Mouse (Mus musculus): ENCODE measurements around the gene F11r.

F11r gene

DNA sequence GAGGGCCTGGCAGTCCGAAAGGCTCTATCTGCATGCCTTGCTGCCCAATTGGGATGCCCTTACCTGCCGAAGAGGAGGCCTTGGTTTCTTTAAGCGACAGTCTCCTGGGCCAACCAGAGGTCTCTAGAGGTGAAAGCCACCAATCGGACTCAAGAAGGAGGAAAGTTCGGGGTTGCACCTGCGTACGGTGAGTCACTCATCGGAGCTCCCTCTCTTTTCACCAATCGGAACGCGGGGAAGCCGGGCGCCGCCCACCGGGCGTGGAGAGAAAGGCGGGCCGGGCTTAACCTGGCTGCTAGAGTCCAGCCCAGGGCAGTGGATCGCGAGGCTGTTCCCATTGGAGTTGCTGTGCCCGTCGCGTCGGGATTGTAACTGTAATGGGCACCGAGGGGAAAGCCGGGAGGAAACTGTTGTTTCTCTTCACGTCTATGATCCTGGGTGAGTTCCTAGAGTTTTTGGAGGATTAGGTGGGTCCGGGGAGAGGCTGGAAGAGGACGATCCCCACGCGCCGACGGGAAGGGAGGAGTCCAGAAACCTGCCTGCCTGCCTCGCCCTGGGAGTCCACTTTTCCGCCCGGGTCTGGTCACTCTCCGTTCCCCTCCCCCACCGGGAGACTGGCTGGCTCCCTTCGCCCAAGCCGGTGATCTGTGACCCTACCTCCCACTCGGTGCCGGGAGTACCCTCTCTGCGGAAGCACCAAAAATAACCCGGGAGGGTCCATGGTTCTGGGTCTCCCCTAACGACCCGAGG is at the start of gene F11r:
Gene F11r, plus strand, starts transcription at position 272 of the 750 bp plus-strand sequence.
- DNase-seq: peak; percentile 85 to 87

DNA sequence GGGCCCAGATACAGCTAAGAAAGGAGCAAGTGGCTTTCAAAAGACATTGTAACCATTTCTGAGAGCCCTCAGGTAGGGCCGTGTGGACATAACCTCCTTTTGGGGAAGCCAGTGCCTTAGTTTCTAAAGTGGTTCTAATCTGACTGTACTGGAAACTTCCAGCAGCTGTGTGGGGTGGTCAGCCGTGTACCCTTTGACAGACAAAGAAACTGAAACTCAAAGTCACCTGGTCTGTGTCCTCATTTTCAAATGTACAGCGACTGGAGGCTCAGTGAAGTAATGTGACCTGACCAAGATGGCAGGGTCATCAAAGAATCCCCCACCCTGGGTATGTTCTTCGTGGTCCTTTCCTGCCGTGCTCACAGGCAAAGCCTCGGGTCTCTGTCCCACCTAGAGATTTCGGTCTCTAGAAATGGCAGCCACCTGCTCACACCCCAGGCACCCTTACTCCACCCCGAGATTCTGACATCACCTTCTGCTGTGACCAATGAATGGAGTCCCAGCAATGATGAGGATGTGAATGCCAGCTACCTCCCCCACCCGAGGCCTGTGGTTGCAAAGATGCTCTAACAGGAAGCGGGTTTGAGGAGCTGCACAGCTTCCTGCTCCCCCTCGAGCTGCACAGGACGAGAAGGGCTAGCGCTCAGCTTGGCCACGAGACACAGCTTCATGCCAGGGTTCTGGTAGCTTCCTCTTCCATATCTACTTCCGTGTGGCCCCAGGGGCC is 48.8 kb upstream of the F11r start, which contains the start of gene Arhgap30:
Gene Arhgap30, plus strand, starts transcription at position 579 of the 727 bp plus-strand sequence.
- no peak for DNase-seq

DNA sequence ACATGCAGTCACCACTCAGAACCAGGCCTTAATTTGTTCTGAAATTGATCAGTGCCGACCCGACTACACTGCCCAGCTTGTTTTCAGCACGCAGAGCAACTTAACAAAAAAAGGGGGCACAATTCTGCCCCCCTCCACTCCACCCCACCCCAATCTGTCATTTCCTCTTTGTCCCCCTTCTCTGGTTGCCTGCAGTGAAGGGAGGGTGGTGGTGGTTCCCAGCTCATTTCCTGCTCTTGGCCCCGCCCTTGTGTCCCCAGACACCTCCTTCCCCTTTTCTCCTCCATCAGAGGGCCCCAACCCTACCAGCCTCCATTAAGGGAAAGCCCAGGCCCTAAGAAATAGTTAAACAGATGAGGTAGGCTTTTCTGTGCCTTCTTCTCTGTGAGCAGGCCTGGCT is 47.2 kb upstream of the F11r start:
- DNase-seq: no peak

DNA sequence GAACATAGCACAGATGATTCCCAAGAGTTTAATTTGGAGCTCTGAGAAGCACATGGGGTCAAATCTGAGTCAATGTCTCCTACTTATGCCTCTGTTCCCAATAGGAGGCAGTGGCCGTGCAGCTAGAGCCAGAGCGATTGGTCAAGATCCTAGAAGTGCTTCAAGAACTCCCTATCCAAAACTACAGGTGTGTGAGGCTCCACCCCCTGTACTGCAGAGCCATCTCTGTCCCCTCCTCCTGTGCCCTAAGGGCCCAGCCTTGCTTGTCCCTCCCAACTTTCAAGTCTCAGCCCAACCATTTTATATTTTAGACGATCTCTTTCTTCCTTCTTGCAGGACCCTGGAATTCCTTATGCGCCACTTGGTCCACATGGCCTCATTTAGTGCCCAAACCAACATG is 35.5 kb upstream of the F11r start:
- DNase-seq: no peak

DNA sequence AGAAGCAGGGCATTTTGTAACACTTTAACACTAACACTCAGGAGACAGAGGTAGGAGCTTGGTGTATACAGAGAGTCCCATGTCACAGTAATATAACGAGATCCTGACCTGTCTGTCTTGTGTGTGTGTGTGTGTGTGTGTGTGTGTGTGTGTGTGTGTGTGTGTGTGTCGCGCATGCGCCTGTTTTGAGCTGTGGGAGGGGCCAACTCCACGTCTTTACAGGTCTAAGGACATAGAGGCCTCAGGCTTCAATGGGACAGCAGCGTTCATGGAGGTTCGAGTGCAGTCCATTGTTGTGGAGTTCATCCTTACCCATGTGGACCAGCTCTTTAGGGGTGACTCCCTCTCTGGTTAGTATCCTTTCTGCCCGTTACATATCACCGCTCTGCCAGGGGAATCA is 34.3 kb upstream of the F11r start:
- no peak for DNase-seq

DNA sequence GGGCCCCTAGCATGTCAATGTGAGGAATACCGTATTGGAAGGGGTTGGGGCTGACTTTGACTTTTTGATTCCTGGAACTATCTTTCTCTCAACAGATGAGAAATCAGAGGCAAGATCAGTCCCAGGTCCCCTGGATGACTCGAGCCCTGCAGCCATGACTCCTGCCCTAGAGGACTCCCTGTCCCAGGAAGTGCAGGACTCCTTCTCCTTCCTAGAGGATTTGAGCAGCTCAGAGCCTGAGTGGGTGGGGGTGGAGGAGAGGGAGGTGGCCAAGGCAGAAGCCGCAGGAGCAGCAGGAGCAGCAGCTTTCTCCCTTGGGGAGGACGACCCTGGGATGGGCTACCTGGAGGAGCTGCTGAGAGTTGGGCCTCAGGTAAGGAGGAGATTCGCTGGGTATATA is 30.1 kb upstream of the F11r start:
- DNase-seq: no peak

DNA sequence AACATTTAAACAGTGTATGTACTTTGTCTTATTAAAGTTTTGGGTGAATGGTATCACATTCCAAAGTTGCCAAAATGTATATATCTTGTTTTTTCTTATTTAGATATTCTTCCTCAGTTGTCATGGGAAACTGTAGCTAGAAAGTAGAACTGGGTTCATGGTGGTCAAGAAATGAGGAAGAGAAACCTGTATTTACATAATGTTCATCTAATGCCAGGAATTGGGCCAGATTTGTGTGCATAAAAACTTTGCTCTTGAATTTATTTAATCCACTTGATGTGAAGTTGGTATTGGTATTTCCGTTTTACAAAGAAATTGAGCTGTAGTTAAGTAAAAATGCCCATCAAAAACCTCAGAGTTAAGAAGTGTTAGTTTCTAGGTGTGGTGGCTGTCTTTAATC is 27.1 kb upstream of the F11r start:
- no peak for DNase-seq

DNA sequence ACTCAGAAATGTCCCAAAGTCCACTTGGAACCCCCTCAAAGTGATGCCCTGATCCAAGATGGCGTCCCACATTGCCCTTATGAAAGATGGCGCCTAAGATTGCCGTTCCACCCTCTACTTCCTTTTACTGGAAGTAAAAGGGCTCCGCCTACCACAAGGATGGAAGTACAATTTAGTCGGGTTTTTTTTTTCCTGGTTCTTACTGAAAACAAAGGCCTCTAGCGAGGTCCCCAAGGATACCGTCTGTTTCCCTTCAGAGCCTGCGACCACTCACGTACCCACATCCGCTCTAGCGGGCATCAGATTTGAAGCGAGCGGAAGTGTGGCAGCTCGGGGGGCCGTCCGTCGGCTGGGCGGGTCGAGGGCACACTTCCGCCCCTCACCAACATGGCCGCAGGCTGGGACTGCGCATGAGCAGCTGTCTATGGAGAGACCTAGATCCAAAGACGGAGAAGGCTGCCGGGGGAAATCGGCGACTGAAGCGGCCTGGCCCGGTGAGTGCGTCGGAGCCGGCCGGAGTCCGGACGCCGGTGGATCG is 26.3 kb upstream of the F11r start, which contains the start of gene Usf1:
Gene Usf1, plus strand, starts transcription at position 367 of the 538 bp plus-strand sequence.
- DNase-seq: peak; percentile 95 to 96

DNA sequence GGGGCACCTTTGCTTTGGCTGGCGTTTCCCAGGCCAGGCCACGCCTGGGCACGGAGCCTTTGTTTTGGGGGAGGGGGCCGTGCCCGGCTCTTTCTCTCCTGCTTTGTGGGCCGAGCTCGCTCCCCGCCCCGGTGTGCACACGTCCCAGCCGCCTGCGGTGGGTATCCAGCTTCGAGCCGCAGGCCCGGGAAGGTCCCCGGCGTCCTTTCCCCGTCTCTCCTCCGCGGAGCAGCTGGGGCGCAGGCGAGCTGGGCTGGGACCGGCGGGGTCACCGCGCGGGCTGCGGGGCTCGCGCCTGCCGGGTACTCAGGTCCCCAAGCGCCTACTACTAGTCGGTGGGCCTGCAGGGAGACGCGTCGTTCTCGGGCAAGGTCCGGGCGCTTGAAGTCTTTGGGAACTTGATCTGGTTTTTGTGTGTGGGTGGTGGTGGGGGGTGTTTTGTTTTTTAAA is 25.8 kb upstream of the F11r start:
- no peak for DNase-seq

DNA sequence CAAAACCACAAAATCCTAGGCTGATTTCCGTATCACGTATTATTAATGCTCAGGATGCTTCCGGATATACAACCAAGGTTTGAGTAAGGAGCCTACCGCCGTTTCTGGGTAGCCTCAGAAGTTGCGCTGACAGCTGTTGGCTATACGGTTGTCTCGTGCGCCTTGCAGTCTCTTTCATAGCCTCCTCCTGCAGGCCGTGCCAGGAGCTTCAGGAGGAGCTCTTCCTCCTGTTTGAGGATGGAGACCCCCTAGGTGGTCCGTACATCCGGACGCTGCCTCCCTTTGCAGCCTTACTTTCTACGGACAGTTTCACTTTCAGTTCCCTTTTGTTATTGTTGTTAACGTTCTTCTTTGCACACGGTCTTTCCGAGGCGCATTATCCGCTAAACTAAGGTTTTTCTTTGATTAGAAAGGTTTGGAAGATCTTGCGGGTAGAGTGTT is 25.3 kb upstream of the F11r start:
- DNase-seq: peak; percentile 47 to 49

DNA sequence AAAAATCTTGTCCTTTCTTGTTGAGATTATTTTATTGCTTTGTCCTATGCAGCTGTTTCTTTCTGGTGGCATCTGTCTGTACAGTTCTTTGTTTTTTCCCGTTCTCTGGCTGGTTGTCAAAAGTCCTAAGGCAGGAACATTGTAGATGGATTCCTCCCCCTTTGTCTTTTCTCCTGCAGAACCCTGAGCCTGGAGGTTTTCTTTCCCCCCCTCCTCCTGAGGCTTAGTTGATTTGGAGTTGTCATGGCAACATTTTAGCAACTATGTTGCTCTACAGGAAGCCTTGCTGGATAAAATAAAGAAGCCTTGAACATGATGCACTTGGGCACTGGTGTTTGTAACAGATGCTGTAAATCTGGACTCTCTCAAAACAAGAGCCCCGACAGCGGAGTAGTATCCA is 24.9 kb upstream of the F11r start:
- no peak for DNase-seq

DNA sequence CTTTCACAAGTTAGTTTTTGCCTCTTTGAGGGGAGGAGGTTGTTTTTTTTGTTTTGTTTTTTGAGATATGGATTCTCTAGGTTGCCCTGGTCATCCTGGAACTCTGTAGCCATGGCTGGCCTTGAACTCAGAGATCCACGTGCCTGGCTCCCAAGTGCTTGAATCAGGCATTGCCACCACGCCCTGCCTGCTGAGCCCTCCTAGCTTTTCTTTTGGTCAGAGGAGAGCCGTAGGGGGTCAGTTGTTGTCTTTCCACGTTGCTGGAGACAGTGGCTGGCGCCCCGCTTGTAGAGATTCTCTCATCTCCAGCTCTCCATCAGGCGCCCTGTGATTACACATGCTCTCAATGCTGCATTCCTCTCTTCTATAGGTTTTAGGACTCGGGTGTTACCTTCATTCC is 23.7 kb upstream of the F11r start:
- no peak for DNase-seq

DNA sequence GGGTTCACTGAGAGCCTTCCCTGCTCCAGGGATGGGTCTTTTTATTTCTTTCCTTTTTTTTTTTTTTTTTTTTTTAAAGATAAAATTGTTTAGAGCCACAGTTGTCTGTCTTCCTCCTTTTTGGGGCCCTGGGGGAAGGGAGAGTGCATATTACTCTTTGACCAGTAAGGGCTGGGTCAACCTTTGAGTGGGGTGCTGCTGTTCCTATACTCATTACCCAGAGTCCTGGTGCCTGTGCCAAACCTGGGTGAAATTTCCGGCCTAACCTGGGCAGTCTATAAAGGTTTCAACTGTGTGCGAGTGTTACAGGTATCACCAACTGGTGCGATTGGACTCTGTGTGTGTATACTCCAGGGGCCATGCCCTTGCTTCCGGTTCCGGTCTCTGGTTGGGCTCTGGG is 18.7 kb upstream of the F11r start, which contains the start of gene Tstd1:
Gene Tstd1, plus strand, starts transcription at position 213 of the 400 bp plus-strand sequence.
- DNase-seq: no peak

DNA sequence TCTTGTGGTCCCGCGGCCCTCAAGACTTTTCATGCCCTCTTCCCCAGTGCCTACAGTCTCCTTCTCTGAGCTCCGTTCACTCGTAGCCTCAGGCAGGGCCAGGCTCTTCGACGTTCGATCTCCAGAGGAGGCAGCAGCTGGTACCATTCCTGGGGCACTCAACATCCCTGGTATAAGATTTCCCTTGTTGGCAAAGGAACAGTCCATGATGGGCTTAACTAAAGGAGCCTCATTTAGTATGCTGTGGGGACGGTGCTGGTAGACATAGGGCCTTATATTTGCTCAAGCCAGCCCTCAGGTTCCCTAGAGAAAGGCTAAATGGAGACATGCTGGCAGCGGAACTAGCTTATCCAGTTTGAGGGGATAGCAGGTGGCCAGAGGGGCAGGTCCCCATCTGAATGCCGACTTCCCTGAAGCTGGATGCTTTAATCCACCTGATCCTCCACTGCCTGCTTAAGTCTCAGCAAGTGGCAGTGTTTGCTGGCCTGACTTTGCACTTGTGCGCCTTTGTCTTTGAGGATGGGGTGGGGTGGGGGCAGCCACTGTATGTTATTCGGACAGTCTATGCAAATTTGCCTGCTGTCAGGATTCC is 17.9 kb upstream of the F11r start:
- DNase-seq: no peak

DNA sequence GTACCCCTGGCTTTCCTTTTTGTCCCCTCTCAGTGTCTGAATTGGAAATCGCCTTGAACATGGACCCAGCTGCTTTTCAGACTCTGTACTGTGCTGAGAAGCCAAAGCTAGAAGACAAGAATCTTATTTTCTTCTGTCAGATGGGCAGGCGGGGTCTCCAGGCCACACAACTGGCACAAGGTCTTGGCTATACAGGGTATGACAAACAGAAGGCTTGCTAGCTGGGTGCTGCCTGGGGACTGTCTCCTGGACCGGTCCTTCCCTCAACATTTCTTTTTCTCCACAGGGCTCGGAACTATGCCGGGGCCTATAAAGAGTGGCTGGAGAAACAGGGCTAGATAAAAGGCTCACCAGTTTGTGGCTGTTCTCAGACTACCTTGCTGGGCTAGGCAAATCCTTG is 17.4 kb upstream of the F11r start:
- DNase-seq: no peak

DNA sequence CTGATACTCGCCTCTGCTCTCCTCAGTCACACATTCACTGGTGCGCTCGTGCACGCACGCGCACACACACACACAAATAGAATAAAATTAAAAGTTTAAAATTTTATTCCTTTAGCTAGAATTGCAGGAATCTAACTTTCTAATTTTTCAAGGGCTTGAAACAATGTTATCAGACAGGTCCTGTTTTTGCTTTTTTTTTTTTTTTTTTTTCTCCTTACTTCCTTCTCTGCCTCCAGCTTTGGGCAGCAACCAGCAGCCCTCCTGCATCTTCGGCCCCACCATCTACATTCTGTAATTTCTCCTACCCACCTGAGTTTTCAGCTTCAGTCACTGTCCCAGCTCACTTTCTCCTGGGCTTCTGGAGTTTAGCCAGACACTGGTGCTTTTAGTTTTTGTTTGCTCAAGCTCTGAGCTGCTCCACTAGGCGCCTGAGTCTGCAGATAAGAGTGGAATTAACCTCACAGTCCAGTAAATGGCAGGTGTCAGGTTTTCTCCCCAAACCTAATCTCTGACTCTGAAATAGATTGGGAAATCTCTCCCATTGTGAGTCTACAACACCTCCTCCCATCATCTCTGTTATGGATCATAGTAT is 14.7 kb upstream of the F11r start:
- no peak for DNase-seq

DNA sequence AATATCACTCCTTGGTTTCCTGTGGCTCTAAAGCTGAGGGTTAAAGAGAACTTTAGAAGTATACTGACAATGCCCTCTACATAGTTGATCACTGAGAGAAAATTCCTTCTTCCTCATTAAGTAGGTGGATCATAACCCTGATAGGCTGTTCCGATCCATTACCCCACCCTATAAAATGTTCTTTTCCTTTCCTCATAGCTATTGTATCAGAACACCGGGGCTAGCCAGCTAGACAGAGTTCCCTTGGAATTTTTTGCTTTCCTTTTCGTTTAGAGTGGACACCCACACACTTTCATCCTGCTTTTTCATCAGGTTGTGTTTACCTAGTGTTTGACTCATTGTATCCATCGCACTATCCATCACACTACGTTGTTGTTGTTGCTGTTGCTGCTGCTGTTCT is 12.7 kb upstream of the F11r start:
- DNase-seq: no peak

DNA sequence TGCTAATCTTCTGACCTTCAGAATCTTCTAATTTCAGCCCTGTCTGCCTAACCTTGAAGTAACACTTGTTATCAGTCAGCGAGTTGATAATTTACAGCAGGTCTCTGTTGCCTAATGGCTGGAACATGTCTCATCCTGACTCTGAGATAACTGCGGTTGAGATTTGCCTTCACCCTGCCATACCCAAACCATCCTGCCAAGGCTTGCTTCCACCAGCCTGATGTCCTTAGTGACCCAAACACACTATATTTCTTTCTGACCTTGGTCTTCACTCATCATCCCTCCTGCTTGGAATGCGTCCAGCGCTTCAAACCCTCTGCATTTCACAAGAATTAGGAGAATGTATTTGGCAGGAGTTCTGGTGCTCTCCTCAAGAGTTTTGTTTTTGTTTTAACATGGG is 12.2 kb upstream of the F11r start:
- DNase-seq: no peak

DNA sequence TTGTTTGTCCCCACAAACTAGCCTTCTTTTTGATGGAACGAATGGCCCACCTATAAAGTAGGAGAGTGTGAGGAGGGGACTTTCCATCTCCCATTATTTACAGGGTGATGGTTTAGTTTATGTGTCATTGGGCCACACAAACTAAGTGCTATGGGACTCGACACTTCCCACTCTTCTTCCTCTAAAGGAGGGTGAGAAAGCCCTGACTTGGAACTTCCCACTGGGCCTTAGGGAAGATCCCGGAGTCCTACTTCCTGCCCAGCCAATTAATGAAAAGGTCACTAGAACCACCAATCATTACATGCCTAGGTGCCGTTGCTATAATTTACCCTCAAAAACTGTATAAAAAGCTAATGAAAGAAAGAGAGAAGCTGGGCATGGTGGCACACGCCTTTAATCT is 5.2 kb upstream of the F11r start:
- DNase-seq: no peak

DNA sequence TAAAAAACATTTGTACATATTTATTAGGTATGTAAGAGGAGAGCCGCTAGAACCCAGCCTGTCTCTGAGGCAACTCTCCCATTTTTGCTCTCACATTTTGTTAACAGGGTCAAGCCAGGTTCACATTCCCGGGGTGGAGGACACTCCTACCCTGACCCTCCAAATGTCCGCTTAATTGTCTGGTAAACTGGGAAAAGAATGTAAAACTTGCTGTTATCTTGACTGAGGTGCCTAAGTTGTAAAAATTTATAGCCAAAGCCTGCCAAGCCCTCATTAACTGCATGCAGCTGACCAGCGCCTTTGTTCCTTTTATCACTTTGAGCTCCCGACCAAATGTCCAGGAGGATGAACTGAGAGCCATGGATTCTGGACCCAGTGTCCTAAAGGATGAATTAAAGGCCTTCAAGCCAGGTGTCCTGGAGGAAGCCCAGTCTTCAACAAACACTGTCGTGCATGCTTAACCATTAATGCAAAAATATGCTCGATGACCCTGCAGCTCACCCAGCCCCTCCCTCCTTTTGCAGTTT is 2.0 kb upstream of the F11r start:
- no peak for DNase-seq

DNA sequence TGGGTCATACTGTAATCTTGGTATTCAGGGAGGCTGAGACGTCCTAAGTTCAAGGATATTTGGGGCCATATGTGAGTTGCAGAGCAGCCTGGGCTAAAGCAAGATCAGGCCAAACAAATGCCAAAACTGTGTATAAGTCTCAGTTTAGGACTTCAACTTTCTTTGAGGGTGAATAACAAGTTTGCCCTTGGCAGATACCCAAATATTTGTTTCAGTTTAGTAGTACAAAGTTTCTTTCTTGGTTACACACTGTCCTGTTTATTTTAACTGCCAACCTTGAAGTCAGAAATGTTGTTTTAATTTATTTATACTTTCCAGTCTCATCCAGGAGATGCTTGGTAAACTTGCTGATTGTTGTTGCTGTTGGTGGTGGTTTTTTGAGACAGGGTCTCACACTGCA is 1.4 kb upstream of the F11r start:
- no peak for DNase-seq

DNA sequence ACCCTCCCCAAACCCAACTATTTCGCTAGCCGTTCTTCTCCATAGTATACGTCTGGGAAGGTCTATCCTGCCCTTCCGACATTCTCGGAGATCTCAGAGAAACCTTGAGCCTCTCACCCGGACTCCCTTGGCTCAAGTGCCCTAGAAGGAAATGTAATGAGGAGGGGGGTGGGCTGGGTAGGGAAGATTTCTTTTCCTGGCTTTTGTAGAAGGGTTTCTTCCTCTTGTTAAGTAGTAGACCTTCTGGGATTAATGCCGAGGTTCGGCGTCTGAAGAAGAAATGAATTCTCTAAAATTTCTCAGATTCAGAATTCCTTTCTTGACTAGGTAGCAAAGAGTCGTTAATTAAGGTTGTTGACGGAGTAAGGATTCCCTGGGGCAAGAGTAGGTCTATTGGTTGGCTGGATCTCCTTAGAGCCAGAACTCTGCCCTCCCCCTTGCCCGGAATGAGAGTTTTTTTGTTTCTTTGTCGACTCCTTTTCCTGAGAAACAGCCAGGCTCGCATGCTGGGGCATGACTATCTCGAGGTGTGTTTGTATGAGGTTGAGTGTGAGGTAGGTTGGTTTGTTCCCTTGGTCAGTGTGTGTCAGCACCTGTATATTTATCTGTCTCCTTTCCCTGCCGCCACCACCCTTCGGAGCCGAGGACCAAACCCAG is 807 bp downstream of the F11r start:
- no peak for DNase-seq

Measured in cerebellum, postnatal 14 days (tissue).